Mouse (Mus musculus) CH12.LX (cell line): ENCODE results near the gene Axdnd1. TPM values are rescaled to one million over a fixed set of nuclear protein-coding genes. Genes with fewer than 3 reads are reported as not detected.

Source experiments
- DNase-seq: peaks from one replicate; pipeline ENCODE4 v3.0.0-alpha.2; 2013; ENCODE audit errors: extremely low read depth
- H3K27ac ChIP-seq: 2 replicates; pipeline ENCODE4 v1.5.1; 2012; ENCODE audit warnings: low read depth, mild to moderate bottlenecking, control low read depth, moderate library complexity; ENCODE audit not compliant: insufficient read depth
- H3K27me3 ChIP-seq: replicated peaks from 2 replicates; pipeline ENCODE3; 2012; ENCODE audit warnings: inconsistent platforms
- H3K36me3 ChIP-seq, 2 experiments: replicated peaks in 1 of 2; 2 replicates each; pipeline versions ENCODE3 to v1.6.1; 2012; ENCODE audit warnings: inconsistent platforms in 1 of 2, low read length in 1 of 2, mild to moderate bottlenecking in 1 of 2, mixed read lengths in 1 of 2, moderate library complexity in 1 of 2; ENCODE audit not compliant: control insufficient read depth in 1 of 2, insufficient read depth in 1 of 2
- H3K4me1 ChIP-seq, 2 experiments: 2 replicates each; pipeline ENCODE4 v1.6.1; 2012; ENCODE audit warnings: inconsistent platforms in 1 of 2, moderate library complexity in 1 of 2; ENCODE audit not compliant: insufficient read depth in 2 of 2, control insufficient read depth in 1 of 2
- H3K4me2 ChIP-seq: 2 replicates; pipeline ENCODE4 v1.6.1; 2012; ENCODE audit warnings: low read depth, mild to moderate bottlenecking, control low read depth; ENCODE audit not compliant: poor library complexity, insufficient read depth, severe bottlenecking
- H3K4me3 ChIP-seq, 3 experiments: fragments of 150-350 bp in 1 of 3; sonication (generic) in 1 of 3; replicated peaks in 1 of 3; 2 replicates each; pipeline versions ENCODE3 to v1.5.1; 2011 to 2012; ENCODE audit warnings: low read depth in 2 of 3, low read length in 2 of 3, mild to moderate bottlenecking in 2 of 3, moderate library complexity in 2 of 3, control low read depth in 1 of 3, improper control_type of control experiment in 1 of 3, inconsistent platforms in 1 of 3, mixed read lengths in 1 of 3; ENCODE audit not compliant: poor library complexity in 1 of 3
- H3K79me2 ChIP-seq: replicated peaks from 2 replicates; pipeline ENCODE4 v1.6.1; 2012; ENCODE audit warnings: mild to moderate bottlenecking, moderate library complexity; ENCODE audit not compliant: control insufficient read depth, poor library complexity, insufficient read depth, severe bottlenecking; ENCODE audit errors: extremely low read depth
- H3K9ac ChIP-seq: 2 replicates; pipeline ENCODE4 v1.6.1; 2012; ENCODE audit warnings: low read depth, mild to moderate bottlenecking, control low read depth, moderate library complexity; ENCODE audit not compliant: insufficient read depth
- H3K9me3 ChIP-seq: replicated peaks from 2 replicates; pipeline ENCODE3; 2012; ENCODE audit warnings: low read length, inconsistent platforms, mixed read lengths
- CTCF ChIP-seq, 2 experiments: IDR thresholded peaks in 1 of 2; conservative IDR thresholded peaks in 1 of 2; 2 replicates each; pipeline ENCODE4 v1.5.1; 2011 to 2012; ENCODE audit warnings: low read depth in 2 of 2, low read length in 2 of 2, improper control_type of control experiment in 1 of 2, inconsistent platforms in 1 of 2, mild to moderate bottlenecking in 1 of 2, moderate library complexity in 1 of 2
- E2F4 ChIP-seq: IDR thresholded peaks from 2 replicates; pipeline ENCODE4 v1.6.1; 2011; ENCODE audit warnings: low read depth, low read length, improper control_type of control experiment; ENCODE audit not compliant: insufficient replicate concordance
- GABPA ChIP-seq: IDR thresholded peaks from 2 replicates; pipeline ENCODE4 v1.6.1; 2012; ENCODE audit warnings: low read depth, low read length, improper control_type of control experiment, inconsistent platforms; ENCODE audit not compliant: insufficient replicate concordance
- HCFC1 ChIP-seq: IDR thresholded peaks from 2 replicates; pipeline ENCODE4 v1.6.1; 2012; ENCODE audit warnings: low read depth, mild to moderate bottlenecking, inconsistent platforms, low read length, improper control_type of control experiment
- MAFK ChIP-seq: IDR thresholded peaks from 2 replicates; pipeline ENCODE4 v1.6.1; 2011; ENCODE audit warnings: low read length, improper control_type of control experiment; ENCODE audit not compliant: insufficient replicate concordance
- MAZ ChIP-seq: IDR thresholded peaks from 2 replicates; pipeline ENCODE4 v1.6.1; 2012; ENCODE audit warnings: low read depth, mild to moderate bottlenecking, inconsistent platforms, low read length, improper control_type of control experiment, moderate library complexity
- MEF2A ChIP-seq: IDR thresholded peaks from 2 replicates; pipeline ENCODE4 v1.6.1; 2014; ENCODE audit warnings: low read depth, mild to moderate bottlenecking, inconsistent platforms, low read length, improper control_type of control experiment, borderline replicate concordance
- MXI1 ChIP-seq: IDR thresholded peaks from 2 replicates; pipeline ENCODE4 v1.6.1; 2011; ENCODE audit warnings: mild to moderate bottlenecking, low read depth, low read length, improper control_type of control experiment
- MYC ChIP-seq: IDR thresholded peaks from 2 replicates; pipeline ENCODE4 v1.6.1; 2011; ENCODE audit warnings: low read depth, mild to moderate bottlenecking, improper control_type of control experiment, low read length
- NRF1 ChIP-seq: IDR thresholded peaks from 2 replicates; pipeline ENCODE4 v1.6.1; 2014; ENCODE audit warnings: low read depth, mild to moderate bottlenecking, inconsistent platforms, low read length, improper control_type of control experiment, moderate library complexity
- POLR2AphosphoS2 ChIP-seq: IDR thresholded peaks from 2 replicates; pipeline ENCODE4 v1.6.1; 2011; ENCODE audit warnings: low read depth, low read length, improper control_type of control experiment
- RAD21 ChIP-seq: IDR thresholded peaks from 2 replicates; pipeline ENCODE4 v1.6.1; 2011; ENCODE audit warnings: low read depth, mild to moderate bottlenecking, low read length, improper control_type of control experiment, moderate library complexity
- TCF12 ChIP-seq: IDR thresholded peaks from 2 replicates; pipeline ENCODE4 v1.6.1; 2014; ENCODE audit warnings: low read depth, mild to moderate bottlenecking, inconsistent platforms, low read length, improper control_type of control experiment
- USF1 ChIP-seq: IDR thresholded peaks from 2 replicates; pipeline ENCODE4 v1.6.1; 2014; ENCODE audit warnings: low read depth, mild to moderate bottlenecking, inconsistent platforms, low read length, improper control_type of control experiment
- USF2 ChIP-seq: conservative IDR thresholded peaks from 2 replicates; pipeline ENCODE4 v1.6.1; 2011; ENCODE audit warnings: low read depth, low read length, improper control_type of control experiment
- ZKSCAN1 ChIP-seq: IDR thresholded peaks from 2 replicates; pipeline ENCODE4 v1.6.1; 2012; ENCODE audit warnings: low read depth, inconsistent platforms, low read length, improper control_type of control experiment, borderline replicate concordance
- dilution Hi-C: fragments of 300-500 bp; cut with MboI; formaldehyde crosslinking; loops from 2 replicates; pipeline ENCODE4 v1.14.3; 2020; ENCODE audit warnings: low sequenced_read_pairs; ENCODE audit not compliant: extremely low pct_unique_long_range_greater_than_20kb, extremely low pct_ligation_motif_present
- in situ Hi-C: fragments of 300-500 bp; cut with MboI; formaldehyde crosslinking; loops from 3 replicates; pipeline ENCODE4 v1.14.3; 2019; ENCODE audit warnings: low sequenced_read_pairs, low pct_ligation_motif_present, low pct_unique_long_range_greater_than_20kb, mixed read lengths
- polyA plus RNA-seq: library from polyadenylated mRNA; unstranded; fragments of >175 nt; gene quantifications from 2 replicates; pipeline ENCODE4 v1.2.1, GENCODE M21; 2012; ENCODE audit warnings: low read depth; ENCODE audit not compliant: insufficient read length
- total RNA-seq, 2 experiments: library from RNA; depleted of rRNA; stranded (reverse); fragments of 300-350 nt in 1 of 2; fragments of >200 nt in 1 of 2; gene quantifications; 2 replicates each; pipeline ENCODE4 v1.2.3; 2012 to 2014

Axdnd1 gene
- total and polyA plus RNA-seq, 3 experiments, result not detected

DNA sequence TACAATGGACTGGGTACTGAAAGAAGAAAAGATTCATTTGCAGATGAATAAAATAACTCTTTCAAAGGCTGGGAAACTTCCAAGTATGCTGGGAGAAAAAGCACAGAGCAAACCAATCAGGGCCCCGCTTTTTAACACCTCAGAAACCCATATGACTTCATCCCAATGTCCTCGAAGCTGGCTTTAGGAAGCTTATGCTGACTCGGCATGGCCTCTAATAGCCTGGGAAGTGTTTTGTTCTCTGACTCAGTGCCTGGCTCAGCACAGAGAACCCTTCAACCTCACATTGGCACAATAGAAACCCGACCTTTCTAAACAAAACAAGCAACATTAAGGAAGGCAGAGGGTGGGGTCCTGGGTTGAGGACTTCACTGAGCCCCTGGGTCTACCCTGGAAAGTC, 29.5 kb upstream of the Axdnd1 start:
- Histone ChIP-seq H3K9me3 (no peaks in the 10 kb centered on the region), H3K36me3 (peaks cover 0 to 23% of the 10 kb centered on the region in 2 experiments), H3K27ac (no peak overlapping the region), H3K27me3 (no peaks in the 10 kb centered on the region), H3K79me2 (no peaks in the 10 kb centered on the region), H3K4me3 (no peak overlapping the region), H3K4me2 (no peak overlapping the region), H3K4me1 (no peaks in the 10 kb centered on the region; a peak in 1 of 4 replicates), H3K9ac (no peak overlapping the region)
- dilution Hi-C loops (no loop called here), in situ Hi-C loops (no loop called here)
- DNase-seq, result no peak
- TF ChIP-seq E2F4 (no peak), POLR2AphosphoS2 (no peak), MYC (no peak), MAZ (no peak), GABPA (no peak), CTCF (conservative IDR thresholded peaks at IDR 0.05 in 1 of 2, IDR thresholded peaks at IDR 0.05 in 1 of 2; ENCODE audit: low read depth in 2 of 2, low read length in 2 of 2) (no peak), ZKSCAN1 (no peak), MAFK (peak; percentile 61; the same call in 1 of the 2 replicates)

- dilution Hi-C loops (no loop called here), in situ Hi-C loops (no loop called here)
- Histone ChIP-seq H3K4me2 (no peak overlapping the region), H3K4me1 (no peaks in the 10 kb centered on the region), H3K79me2 (no peaks in the 10 kb centered on the region), H3K27me3 (no peaks in the 10 kb centered on the region), H3K4me3 (no peak overlapping the region), H3K36me3 (peaks cover 0 to 26% of the 10 kb centered on the region in 2 experiments), H3K9me3 (no peaks in the 10 kb centered on the region), H3K27ac (no peak overlapping the region), H3K9ac (no peak overlapping the region)
- DNase-seq, result no peak
- TF ChIP-seq GABPA, result no peak
- TF ChIP-seq MAFK, result no peak
- TF ChIP-seq TCF12, result no peak
Measured at GRCm38 (mm10) chr1:156449691-156450090, 28.7 kb upstream of the Axdnd1 start.

- TF ChIP-seq NRF1, result no peak
- no peak for TF ChIP-seq MXI1
- no peak for TF ChIP-seq MEF2A
- no peak for TF ChIP-seq USF2
- no peak for TF ChIP-seq MAZ
- TF ChIP-seq HCFC1, result no peak
- TF ChIP-seq USF1, result no peak
- no peak for TF ChIP-seq RAD21
- no peak for DNase-seq
- Histone ChIP-seq H3K27ac (no peak overlapping the region), H3K9ac (no peak overlapping the region), H3K36me3 (peaks cover 0 to 23% of the 10 kb centered on the region in 2 experiments), H3K27me3 (no peaks in the 10 kb centered on the region), H3K4me2 (no peak overlapping the region), H3K4me3 (no peak overlapping the region), H3K9me3 (no peaks in the 10 kb centered on the region), H3K4me1 (no peaks in the 10 kb centered on the region), H3K79me2 (no peaks in the 10 kb centered on the region)
- in situ Hi-C loops (no loop called here), dilution Hi-C loops (no loop called here)
Measured at GRCm38 (mm10) chr1:156449089-156449488, 28.1 kb upstream of the Axdnd1 start.
